Mouse (Mus musculus) midbrain, embryonic 16.5 days (tissue): Measurements from ENCODE around the gene Slu7. TPM values are rescaled to one million over a fixed set of nuclear protein-coding genes. Genes with fewer than 3 reads are reported as not detected.
A peak's percentile ranks its signal among the peaks of the same experiment; 100 is the strongest.

ENCODE experiments used
- ATAC-seq: fragments of 200-750 bp; cut with Nextera tagmentation; 2 replicates; pipeline ENCODE4 v1.8.0; 2017; ENCODE audit warnings: moderate TSS enrichment
- H3K27ac ChIP-seq: fragments of 300-500 bp; sonication (generic); 2 replicates; pipeline ENCODE4 v1.5.1; 2014; ENCODE audit warnings: mild to moderate bottlenecking, low read length, mixed read lengths
- H3K27me3 ChIP-seq: fragments of 300-500 bp; sonication (generic); 2 replicates; pipeline ENCODE4 v1.6.1; 2014; ENCODE audit warnings: low read depth, low read length, mixed read lengths; ENCODE audit not compliant: control insufficient read depth, insufficient read depth
- H3K36me3 ChIP-seq: fragments of 300-500 bp; sonication (generic); 2 replicates; pipeline ENCODE4 v1.6.1; 2014; ENCODE audit warnings: mild to moderate bottlenecking, low read length, moderate library complexity, mixed read lengths; ENCODE audit not compliant: control insufficient read depth, insufficient read depth
- H3K4me1 ChIP-seq: fragments of 300-500 bp; sonication (generic); 2 replicates; pipeline ENCODE4 v1.6.1; 2014; ENCODE audit warnings: mild to moderate bottlenecking, low read length, mixed read lengths; ENCODE audit not compliant: control insufficient read depth, insufficient read depth
- H3K4me2 ChIP-seq: fragments of 300-500 bp; sonication (generic); 2 replicates; pipeline ENCODE4 v1.6.1; 2014; ENCODE audit warnings: mild to moderate bottlenecking, low read length, mixed read lengths
- H3K4me3 ChIP-seq: fragments of 300-500 bp; sonication (generic); 2 replicates; pipeline ENCODE4 v1.5.1; 2014; ENCODE audit warnings: low read depth, mild to moderate bottlenecking, low read length, moderate library complexity, mixed read lengths
- H3K9ac ChIP-seq: fragments of 300-500 bp; sonication (generic); 2 replicates; pipeline ENCODE4 v1.6.1; 2014; ENCODE audit warnings: low read depth, low read length, mixed read lengths
- H3K9me3 ChIP-seq: fragments of 300-500 bp; sonication (generic); replicated peaks from 2 replicates; pipeline ENCODE4 v1.6.1; 2014; ENCODE audit warnings: mild to moderate bottlenecking, low read length, mixed read lengths; ENCODE audit not compliant: control insufficient read depth, poor library complexity, severe bottlenecking
- WGBS: fragments of 180-500 bp; shearing (Covaris S2); extraction: QIAGEN DNeasy Blood & Tissue Kit; methylation state at CpG from one replicate; pipeline ENCODE4 v1.1.7; 2014; 5-methylcytosine and 5-hydroxymethylcytosine counted together
- polyA plus RNA-seq: library from polyadenylated mRNA; unstranded; fragments of >200 nt; fragmentation: Nextera tagmentation; extraction: Ambion mirVana; gene quantifications from 2 replicates; pipeline ENCODE4 v1.2.1, GENCODE M21; 2015

Gene Slu7
- polyA plus RNA-seq, 1 experiment from 2014 or later: 62.6 TPM

GRCm38 (mm10) chr11:43449916-43450315 lies 16.4 kb downstream of the Slu7 start:
- Histone ChIP-seq H3K9ac (no peak overlapping the region), H3K4me3 (no peak overlapping the region), H3K4me2 (no peak overlapping the region), H3K27me3 (no peaks in the 10 kb centered on the region), H3K27ac (no peak overlapping the region), H3K9me3 (no peaks in the 10 kb centered on the region), H3K36me3 (peaks cover 18% of the 10 kb centered on the region), H3K4me1 (no peaks in the 10 kb centered on the region)
- ATAC-seq: no peak
- WGBS: 82% methylated on average over 2 of the region's 2 CpGs

- ATAC-seq: no peak
- Histone ChIP-seq H3K4me2 (no peak overlapping the region), H3K9ac (no peak overlapping the region), H3K36me3 (peaks cover 11% of the 10 kb centered on the region), H3K27me3 (no peaks in the 10 kb centered on the region), H3K27ac (no peak overlapping the region), H3K4me1 (no peaks in the 10 kb centered on the region), H3K9me3 (no peaks in the 10 kb centered on the region), H3K4me3 (no peak overlapping the region)
- 65% methylated on average over 4 of the region's 4 CpGs for WGBS
Measured at GRCm38 (mm10) chr11:43451322-43451721, 17.8 kb downstream of the Slu7 start.

- no peaks in the 10 kb centered on the region for H3K9me3 ChIP-seq
- H3K4me1 ChIP-seq: no peaks in the 10 kb centered on the region
- no peak for ATAC-seq
- H3K9ac ChIP-seq: no peak overlapping the region
- H3K27ac ChIP-seq: no peak overlapping the region
- WGBS: 74% methylated on average over 2 of the region's 2 CpGs
- H3K4me3 ChIP-seq: no peak overlapping the region
- H3K36me3 ChIP-seq: peaks cover 5% of the 10 kb centered on the region
- no peak overlapping the region for H3K4me2 ChIP-seq
- no peaks in the 10 kb centered on the region for H3K27me3 ChIP-seq
Measured at GRCm38 (mm10) chr11:43452266-43452665, 18.7 kb downstream of the Slu7 start.

GRCm38 (mm10) chr11:43463204-43463603 lies 29.7 kb downstream of the Slu7 start:
- 93% methylated on average over 25 of the region's 25 CpGs for WGBS
- no peaks in the 10 kb centered on the region for H3K27me3 ChIP-seq
- no peak overlapping the region for H3K4me2 ChIP-seq
- H3K27ac ChIP-seq: no peak overlapping the region
- H3K9ac ChIP-seq: no peak overlapping the region
- H3K4me3 ChIP-seq: no peak overlapping the region
- no peaks in the 10 kb centered on the region for H3K9me3 ChIP-seq
- ATAC-seq: no peak
- no peaks in the 10 kb centered on the region for H3K4me1 ChIP-seq
- no peaks in the 10 kb centered on the region for H3K36me3 ChIP-seq

GRCm38 (mm10) chr11:43470118-43470517 lies 36.6 kb downstream of the Slu7 start:
- Histone ChIP-seq H3K27ac (no peak overlapping the region), H3K4me1 (peaks cover 9% of the 10 kb centered on the region; the same call in 1 of the 2 replicates), H3K9me3 (no peaks in the 10 kb centered on the region), H3K4me2 (no peak overlapping the region), H3K36me3 (no peaks in the 10 kb centered on the region), H3K9ac (no peak overlapping the region), H3K27me3 (no peaks in the 10 kb centered on the region), H3K4me3 (no peak overlapping the region)
- ATAC-seq: no peak
- WGBS: 74% methylated on average over 5 of the region's 5 CpGs

GRCm38 (mm10) chr11:43470881-43471820 lies 37.6 kb downstream of the Slu7 start:
- H3K36me3 ChIP-seq: no peaks in the 10 kb centered on the region
- ATAC-seq: no peak
- H3K9me3 ChIP-seq: no peaks in the 10 kb centered on the region
- WGBS: 65% methylated on average over 6 of the region's 6 CpGs
- H3K27me3 ChIP-seq: no peaks in the 10 kb centered on the region
- H3K9ac ChIP-seq: no peak overlapping the region
- H3K4me1 ChIP-seq: peaks cover 10% of the 10 kb centered on the region; the same call in 1 of the 2 replicates
- H3K4me3 ChIP-seq: no peak overlapping the region
- no peak overlapping the region for H3K27ac ChIP-seq
- H3K4me2 ChIP-seq: no peak overlapping the region

GRCm38 (mm10) chr11:43473115-43473514 lies 39.6 kb downstream of the Slu7 start:
- Histone ChIP-seq H3K36me3 (no peaks in the 10 kb centered on the region), H3K4me3 (no peak overlapping the region), H3K4me1 (peaks cover 10% of the 10 kb centered on the region; the same call in 1 of the 2 replicates), H3K4me2 (no peak overlapping the region), H3K27me3 (no peaks in the 10 kb centered on the region), H3K27ac (no peak overlapping the region), H3K9me3 (no peaks in the 10 kb centered on the region), H3K9ac (no peak overlapping the region)
- no peak for ATAC-seq
- 43% methylated on average over 1 of the region's 1 CpGs for WGBS

GRCm38 (mm10) chr11:43473635-43474224 lies 40.2 kb downstream of the Slu7 start:
- Histone ChIP-seq H3K4me3 (peak overlapping the region; percentile 35), H3K9ac (peak overlapping the region; percentile 56), H3K9me3 (no peaks in the 10 kb centered on the region), H3K27me3 (no peaks in the 10 kb centered on the region), H3K4me1 (peaks cover 10% of the 10 kb centered on the region; the same call in 1 of the 2 replicates), H3K27ac (no peak overlapping the region), H3K36me3 (no peaks in the 10 kb centered on the region), H3K4me2 (peak overlapping the region; percentile 59)
- 47% methylated on average over 15 of the region's 15 CpGs for WGBS
- ATAC-seq: peak; percentile 54

- 2% methylated on average over 24 of the region's 24 CpGs for WGBS
Measured at GRCm38 (mm10) chr11:43474225-43474774, 40.8 kb downstream of the Slu7 start, which contains the start of gene C1qtnf2. Gene C1qtnf2 (plus strand): TSS chr11:43474276.

More at GRCm38 (mm10) chr11:43474225-43474774, 40.8 kb downstream of the Slu7 start, which contains the start of gene C1qtnf2:
- H3K4me3 ChIP-seq: peak within 1 kb of the TSS; percentile 35
- H3K9me3 ChIP-seq: no peaks in the 10 kb centered on the region
- H3K27me3 ChIP-seq: no peaks in the 10 kb centered on the region
- H3K4me1 ChIP-seq: peaks cover 10% of the 10 kb centered on the region; the same call in 1 of the 2 replicates
- H3K4me2 ChIP-seq: peak within 1 kb of the TSS; percentile 59
- H3K36me3 ChIP-seq: no peaks in the 10 kb centered on the region
- peak within 1 kb of the TSS; percentile 56 for H3K9ac ChIP-seq
- no peak within 1 kb of the TSS for H3K27ac ChIP-seq
- peak; percentile 83 for ATAC-seq
